Mouse (Mus musculus) brain, embryonic 14.5 days (tissue): ENCODE results near the gene Fkbp9.

Experiments used
- CTCF ChIP-seq: fragments of 200-500 bp; IDR thresholded peaks from 2 replicates; pipeline ENCODE4 v1.5.1; 2012; ENCODE audit warnings: inconsistent platforms, mild to moderate bottlenecking, moderate library complexity, borderline replicate concordance; ENCODE audit not compliant: insufficient read depth, insufficient read length; ENCODE audit errors: extremely low read depth
- POLR2A ChIP-seq: fragments of 200-500 bp; IDR thresholded peaks from 2 replicates; pipeline ENCODE4 v1.6.1; 2012; ENCODE audit warnings: mild to moderate bottlenecking, inconsistent platforms, borderline replicate concordance; ENCODE audit not compliant: poor library complexity, insufficient read depth, insufficient read length, severe bottlenecking; ENCODE audit errors: extremely low read depth

DNA sequence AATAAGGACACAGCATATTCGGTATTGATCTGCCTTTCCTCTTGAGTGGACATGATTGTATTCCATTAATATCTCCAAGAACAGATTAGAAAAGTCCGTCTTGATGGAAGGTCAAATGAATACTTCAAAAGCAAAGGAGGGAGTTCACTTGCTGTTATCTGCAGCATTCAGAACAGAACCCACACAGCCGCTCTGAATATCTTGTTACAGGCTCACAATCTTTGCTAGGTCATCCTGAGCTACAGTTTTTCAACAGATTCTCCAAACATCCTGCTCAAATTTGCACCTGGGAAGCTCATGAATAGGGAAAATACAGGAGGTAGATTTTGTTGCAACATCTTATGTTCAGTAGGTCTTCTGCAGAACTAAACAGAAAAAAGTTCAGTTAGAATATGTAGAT is 42.5 kb upstream of the Fkbp9 start:
- TF ChIP-seq POLR2A (no peak), CTCF (no peak)
